Mouse (Mus musculus) layer of hippocampus, adult 8-10 months (tissue): ENCODE data around the gene Sec24a. TPM values are rescaled to one million over a fixed set of nuclear protein-coding genes. Genes with fewer than 3 reads are reported as not detected.
"Not testable (repeated sequence)": the region's sequence is repeated elsewhere in the genome, so short reads cannot be mapped to it uniquely, and the experiment has no call there.

Source experiments
- DNase-seq, 2 experiments: peaks; one replicate each; pipeline ENCODE4 v3.0.0; 2022; ENCODE audit warnings: low spot score in 2 of 2
- total RNA-seq, 4 experiments: library from RNA; stranded (reverse); gene quantifications; 2 replicates each; pipeline ENCODE4 v1.2.4; 2022

The Sec24a gene
- total RNA-seq, 4 experiments from 2014 or later: 19.4 to 23.8 (median 20.5) TPM

DNA sequence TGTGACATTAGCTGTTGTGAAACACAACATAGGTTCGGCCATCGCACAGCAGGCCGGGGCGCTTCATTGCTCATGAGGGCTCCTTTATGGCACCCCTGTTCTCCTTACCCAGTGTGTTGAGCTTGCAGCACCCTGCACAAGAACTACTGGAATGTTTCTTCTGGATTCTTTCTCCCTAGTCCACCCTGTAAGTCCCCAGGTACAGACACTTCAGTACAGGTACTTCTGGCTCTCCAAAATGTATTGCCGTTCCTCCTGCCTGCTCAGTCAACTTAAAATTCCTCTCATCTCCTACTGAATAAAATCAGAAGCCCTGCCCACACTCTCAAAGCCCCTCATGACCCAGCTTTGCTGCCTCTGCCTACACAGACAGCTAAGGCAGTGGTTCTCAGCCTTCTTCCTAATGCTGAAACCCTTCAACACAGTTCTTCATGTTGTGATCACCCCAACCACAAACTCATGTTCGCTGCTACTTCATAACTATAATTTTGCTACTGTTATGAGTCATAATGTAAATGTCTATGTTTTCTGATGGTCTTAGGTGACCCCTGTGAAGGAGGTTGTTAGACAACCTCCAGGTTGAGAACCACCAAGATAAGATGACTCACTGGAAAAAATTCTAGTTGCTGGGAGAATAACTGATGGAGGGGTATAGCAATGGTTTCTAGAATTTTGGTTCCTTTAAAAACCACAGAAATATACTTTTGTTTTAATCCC, 3.3 kb downstream of the Sec24a start:
- no peak for DNase-seq

GRCm38 (mm10) chr11:51759251-51759650, 4.2 kb downstream of the Sec24a start:
- DNase-seq: no peak

DNA sequence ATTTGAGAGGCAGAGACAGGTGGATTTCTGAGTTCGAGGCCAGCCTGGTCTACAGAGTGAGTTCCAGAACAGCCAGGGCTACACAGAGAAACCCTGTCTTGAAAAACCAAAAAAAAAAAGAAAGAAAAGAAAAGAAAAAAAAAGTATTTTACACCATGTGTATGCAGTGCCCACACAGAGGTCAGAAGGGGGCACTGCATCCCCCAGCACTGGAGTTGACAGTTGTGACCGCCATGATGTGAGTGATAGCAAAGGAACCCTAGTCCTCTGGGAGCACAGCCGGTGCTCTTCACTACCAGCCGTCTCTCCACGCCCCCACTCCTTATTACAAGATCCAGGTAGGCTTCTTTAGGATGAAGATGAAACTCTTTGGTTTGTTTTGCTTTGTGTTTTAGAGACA, 5.2 kb downstream of the Sec24a start:
- not testable (repeated sequence) for DNase-seq

DNA sequence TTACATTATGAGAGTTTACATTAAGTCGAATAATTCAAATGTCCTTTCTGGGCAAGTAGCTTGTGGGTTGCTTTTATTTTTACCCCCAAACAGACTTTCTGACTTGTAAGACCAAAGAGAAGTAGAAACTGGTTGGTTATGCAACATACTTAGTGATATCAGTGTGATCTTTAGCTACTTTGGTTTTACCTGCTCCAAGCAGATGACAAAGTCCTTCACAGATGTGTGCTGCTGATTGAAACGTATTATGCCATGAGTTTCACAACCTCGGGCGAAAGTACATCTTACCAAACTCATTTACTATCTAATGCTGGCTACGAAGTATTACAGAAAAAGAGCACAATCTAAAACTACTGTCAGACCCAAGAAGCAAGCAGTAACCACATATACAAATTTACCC, 5.8 kb downstream of the Sec24a start:
- no peak for DNase-seq

DNA sequence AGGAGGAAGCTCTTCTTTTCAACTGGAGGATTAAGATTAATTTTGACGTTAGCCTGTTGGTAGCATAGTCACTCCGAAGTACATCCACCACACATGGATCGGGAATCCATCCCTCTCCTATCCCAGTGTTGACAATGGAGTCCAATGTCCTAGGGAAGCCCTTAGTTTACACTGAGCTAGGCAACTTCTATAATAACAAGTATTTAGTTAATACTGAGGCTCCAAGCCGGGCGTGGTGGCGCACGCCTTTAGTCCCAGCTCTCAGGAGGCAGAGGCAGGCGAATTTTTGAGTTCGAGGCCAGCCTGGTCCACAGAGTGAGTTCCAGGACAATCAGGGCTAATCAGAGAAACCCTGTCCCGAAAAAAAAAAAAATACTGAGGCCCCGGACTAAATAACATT, 6.4 kb downstream of the Sec24a start:
- no peak for DNase-seq

DNA sequence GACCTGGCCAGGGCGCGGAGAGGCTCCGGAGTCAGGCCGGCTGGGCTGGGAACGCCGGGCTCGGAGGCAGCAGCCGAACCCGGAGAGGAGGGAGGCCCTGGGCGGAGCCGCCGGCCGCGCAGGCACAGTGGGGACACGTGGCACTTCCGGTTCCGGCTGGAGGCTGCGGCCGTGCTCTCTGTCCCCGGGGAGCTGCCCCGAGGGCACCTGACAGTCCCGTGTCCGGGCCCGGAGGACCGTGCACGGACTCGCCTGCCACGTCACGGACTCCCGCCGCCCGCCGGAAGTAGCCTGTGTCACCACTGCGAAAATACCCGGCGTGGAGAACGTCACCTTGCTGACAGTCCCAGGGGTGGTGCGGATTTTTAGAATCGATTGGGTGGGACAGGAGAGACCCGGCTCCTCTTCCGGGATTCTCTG, 7.1 kb downstream of the Sec24a start:
- peak; percentile 84 to 88 for DNase-seq

DNA sequence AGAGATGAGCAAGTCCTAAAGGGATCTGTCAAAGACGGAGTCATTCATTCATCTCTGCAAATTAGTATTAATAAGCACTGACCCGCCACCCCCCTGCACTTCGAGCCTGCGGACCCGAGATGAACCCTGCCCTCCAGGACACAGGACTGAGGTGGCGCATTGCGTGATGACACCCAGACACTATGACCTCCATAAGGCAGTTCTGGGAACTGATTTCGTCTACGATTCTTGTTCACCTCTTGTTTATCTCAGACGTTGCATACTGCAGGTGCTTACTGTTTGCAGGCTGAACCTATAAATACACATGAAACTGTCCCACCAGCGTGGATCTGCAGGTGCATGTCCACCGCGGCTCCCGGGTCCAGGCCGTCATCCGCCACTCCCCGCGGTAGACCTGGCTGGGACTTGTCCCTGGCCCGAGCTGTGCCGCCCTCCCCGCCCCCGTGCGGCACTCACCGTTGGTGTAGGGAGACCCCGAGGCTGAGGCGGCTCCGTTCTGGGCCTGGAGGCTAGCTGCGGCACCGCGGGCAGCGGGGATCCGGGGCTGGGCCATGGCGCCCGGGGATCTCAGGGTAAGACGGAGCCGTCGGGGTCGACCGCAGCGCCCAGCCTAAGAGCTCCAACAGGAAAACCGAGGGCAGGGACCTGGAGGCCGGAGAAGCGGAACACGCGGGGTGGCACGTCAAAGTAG, 7.7 kb downstream of the Sec24a start:
- no peak for DNase-seq

- DNase-seq: not testable (repeated sequence)
Measured at GRCm38 (mm10) chr11:51751623-51752225, 11.7 kb downstream of the Sec24a start.

DNA sequence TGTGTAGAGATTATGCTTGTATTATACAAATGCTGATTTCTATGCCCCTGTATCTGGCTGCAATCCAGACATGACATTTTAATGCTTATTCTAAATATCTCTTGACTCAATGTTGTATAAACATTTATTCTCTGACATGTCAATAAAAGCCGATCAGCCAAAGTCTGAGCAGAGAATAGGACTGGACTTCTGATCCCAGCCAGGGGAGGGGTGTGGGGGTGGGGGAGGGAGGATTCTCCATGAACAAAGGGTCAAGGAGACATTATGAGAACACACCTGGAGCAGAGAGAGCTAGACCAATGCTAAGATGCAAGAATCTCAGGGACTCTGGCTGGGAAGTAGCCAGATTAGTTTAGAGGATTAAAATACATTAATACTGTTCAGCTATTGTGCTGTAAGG, 17.3 kb downstream of the Sec24a start:
- DNase-seq: no peak

GRCm38 (mm10) chr11:51740701-51741100, 22.7 kb downstream of the Sec24a start:
- no peak for DNase-seq

- DNase-seq: no peak
Measured at GRCm38 (mm10) chr11:51738651-51739403, 24.6 kb downstream of the Sec24a start.

DNA sequence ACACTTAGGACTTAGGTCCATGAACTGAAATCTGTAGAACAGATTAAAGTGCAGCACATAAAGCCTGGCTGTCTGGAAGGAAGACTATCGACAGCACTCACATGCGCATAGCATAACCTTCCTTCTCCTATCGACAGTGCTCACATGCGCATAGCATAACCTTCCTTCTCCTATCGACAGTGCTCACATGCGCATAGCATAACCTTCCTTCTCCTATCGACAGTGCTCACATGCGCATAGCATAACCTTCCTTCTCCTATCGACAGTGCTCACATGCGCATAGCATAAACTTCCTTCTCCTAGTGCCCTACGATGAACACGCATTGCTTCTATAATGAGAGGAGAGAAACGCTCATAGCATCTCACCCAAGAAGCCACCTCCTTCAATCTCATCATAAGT, 29.2 kb downstream of the Sec24a start:
- DNase-seq: not testable (repeated sequence)

- no peak for DNase-seq
Measured at GRCm38 (mm10) chr11:51732883-51733282, 30.6 kb downstream of the Sec24a start.

GRCm38 (mm10) chr11:51721066-51721465, 42.4 kb downstream of the Sec24a start:
- no peak for DNase-seq

- DNase-seq: no peak
Measured at GRCm38 (mm10) chr11:51707080-51707479, 56.4 kb downstream of the Sec24a start.

DNA sequence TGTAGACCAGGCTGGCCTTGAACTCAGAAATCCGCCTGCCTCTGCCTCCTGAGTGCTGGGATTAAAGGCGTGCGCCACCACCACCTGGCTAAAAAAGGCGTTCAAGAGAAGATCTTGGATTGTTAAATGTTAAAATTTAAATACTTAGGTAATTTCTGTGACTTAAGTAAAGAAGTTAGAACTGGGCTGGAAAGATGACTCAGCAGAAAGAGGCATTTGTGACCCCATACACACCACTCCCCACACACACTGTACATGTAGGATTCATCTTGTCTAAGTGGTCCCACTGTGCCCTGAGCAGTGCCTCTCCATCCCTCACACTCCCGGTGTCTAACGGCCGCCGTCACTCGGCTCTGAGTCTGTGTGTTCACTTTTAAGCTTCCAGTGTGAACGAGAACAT, 57.0 kb downstream of the Sec24a start:
- DNase-seq: no peak

- DNase-seq: no peak
Measured at GRCm38 (mm10) chr11:51703379-51703998, 59.9 kb downstream of the Sec24a start.

DNA sequence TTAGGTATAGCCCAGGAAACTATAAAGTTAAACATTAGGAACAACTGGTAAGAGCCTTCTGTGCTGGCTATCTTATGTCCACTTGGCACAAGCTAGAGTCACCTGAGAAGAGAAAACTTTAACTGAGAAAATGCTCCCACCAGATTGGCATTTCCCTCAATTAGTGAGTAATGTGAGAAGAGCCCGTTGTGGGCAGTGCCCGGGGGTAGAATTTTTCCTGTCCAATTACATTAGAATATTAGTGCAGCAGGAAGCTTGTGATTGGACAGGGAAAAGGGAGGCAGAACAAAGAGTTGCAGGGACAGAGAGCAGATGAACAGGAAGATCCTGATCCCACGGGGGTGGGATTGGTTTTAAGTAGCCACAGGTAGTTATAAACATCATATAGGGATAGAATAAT, 60.6 kb downstream of the Sec24a start:
- DNase-seq: no peak

DNA sequence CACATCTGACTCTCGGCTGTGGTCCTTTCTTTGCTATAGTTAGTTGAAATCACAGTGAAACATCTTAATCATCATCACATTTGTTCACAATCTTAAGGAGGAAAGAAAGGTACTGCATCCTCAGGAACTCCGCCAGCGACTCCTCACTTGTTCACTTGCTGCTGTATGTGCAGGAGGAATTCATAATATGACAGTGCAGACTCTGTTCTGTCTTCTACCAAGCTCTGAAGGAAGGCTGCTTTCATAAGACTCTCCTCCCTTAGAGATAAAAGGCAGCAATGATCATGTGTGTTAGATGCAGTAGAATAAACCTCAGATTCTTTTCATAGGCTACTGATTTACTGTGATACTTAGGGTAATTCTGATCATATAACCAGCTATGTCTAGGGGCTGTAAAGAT, 68.5 kb downstream of the Sec24a start:
- no peak for DNase-seq

DNA sequence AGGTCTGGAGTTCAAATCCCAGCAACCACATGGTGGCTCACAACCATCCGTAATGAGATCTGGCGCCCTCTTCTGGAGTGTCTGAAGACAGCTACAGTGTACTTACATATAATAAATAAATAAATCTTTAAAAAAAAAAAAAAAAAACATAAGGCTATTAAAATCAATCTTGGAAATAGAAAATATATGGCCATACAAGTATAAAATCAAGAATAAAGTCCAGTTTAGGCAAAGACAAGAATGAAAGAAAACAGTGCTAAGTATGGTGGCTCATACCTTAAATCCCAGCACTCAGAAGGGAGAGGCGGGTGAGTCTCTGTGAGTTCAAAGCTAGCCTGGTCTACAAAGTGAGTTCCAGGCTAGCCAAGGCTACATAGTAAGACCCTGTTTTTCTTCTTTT, 72.8 kb downstream of the Sec24a start:
- DNase-seq: not testable (repeated sequence)

GRCm38 (mm10) chr11:51689343-51689742, 74.1 kb downstream of the Sec24a start:
- no peak for DNase-seq
